Mouse (Mus musculus): ENCODE data around the gene Slc39a11. TPM values are rescaled to one million over a fixed set of nuclear protein-coding genes. Genes with fewer than 3 reads are reported as not detected.
A peak's percentile ranks its signal among the peaks of the same experiment; 100 is the strongest.

Gene Slc39a11
- polyA plus RNA-seq, 1 experiment from 2014 or later = 22.4 TPM

- no peak for TF ChIP-seq CTCF (IDR thresholded peaks at IDR 0.05)
- DNase-seq (ENCODE audit: low read depth, low spot score) = peak; percentile 79
- POLR2A ChIA-PET = interaction anchor here (0.6 kb wide), 1 partner anchor 187 kb away, joined by 6 read pairs; no protein-coding TSS in a partner anchor
- in situ Hi-C loops (cut with MboI; ENCODE audit: low pct_unique_long_range_greater_than_20kb) = no loop called here
- CTCF ChIA-PET = interaction anchor here (1.9 kb wide), 1 partner anchor 117 kb away, joined by 4 read pairs; no protein-coding TSS in a partner anchor
- no peaks in the 10 kb centered on the region for H3K27me3 ChIP-seq
- ATAC-seq = peak; percentile 42
Measured at GRCm38 (mm10) chr11:113610266-113610665, 39.6 kb downstream of the Slc39a11 start.

GRCm38 (mm10) chr11:113609581-113609980 is 40.3 kb downstream of the Slc39a11 start:
- POLR2A ChIA-PET = interaction anchor here (0.6 kb wide), 1 partner anchor 186 kb away, joined by 6 read pairs; no protein-coding TSS in a partner anchor
- ATAC-seq (no peak), DNase-seq (ENCODE audit: low read depth, low spot score) (no peak)
- no peak for TF ChIP-seq CTCF (IDR thresholded peaks at IDR 0.05)
- CTCF ChIA-PET = interaction anchor here (1.2 kb wide), 1 partner anchor 18 kb away, joined by 3 read pairs; no protein-coding TSS in a partner anchor
- in situ Hi-C loops (cut with MboI; ENCODE audit: low pct_unique_long_range_greater_than_20kb) = no loop called here
- H3K27me3 ChIP-seq = no peaks in the 10 kb centered on the region

GRCm38 (mm10) chr11:113607556-113607955 is 42.3 kb downstream of the Slc39a11 start:
- CTCF ChIA-PET = no interaction called here
- DNase-seq (ENCODE audit: low read depth, low spot score) = no peak
- H3K27me3 ChIP-seq = no peaks in the 10 kb centered on the region
- in situ Hi-C loops (cut with MboI; ENCODE audit: low pct_unique_long_range_greater_than_20kb) = no loop called here
- no peak for TF ChIP-seq CTCF (IDR thresholded peaks at IDR 0.05)
- POLR2A ChIA-PET = no interaction called here
- ATAC-seq = no peak

GRCm38 (mm10) chr11:113601616-113602343 is 48.1 kb downstream of the Slc39a11 start:
- CTCF ChIA-PET = interaction anchor here (1.2 kb wide), 1 partner anchor 55 kb away, joined by 3 read pairs; no protein-coding TSS in a partner anchor
- ATAC-seq (no peak), DNase-seq (ENCODE audit: low read depth, low spot score) (no peak)
- POLR2A ChIA-PET = interaction anchor here (0.7 kb wide), 1 partner anchor 18 kb away, joined by 4 read pairs; no protein-coding TSS in a partner anchor
- TF ChIP-seq CTCF (IDR thresholded peaks at IDR 0.05) = no peak
- no peaks in the 10 kb centered on the region for H3K27me3 ChIP-seq
- in situ Hi-C loops (cut with MboI; ENCODE audit: low pct_unique_long_range_greater_than_20kb) = no loop called here

GRCm38 (mm10) chr11:113600526-113601245 is 49.2 kb downstream of the Slc39a11 start:
- CTCF ChIA-PET = interaction anchor here (1.2 kb wide), 1 partner anchor 54 kb away, joined by 3 read pairs; no protein-coding TSS in a partner anchor
- DNase-seq (ENCODE audit: low read depth, low spot score) (no peak), ATAC-seq (no peak)
- in situ Hi-C loops (cut with MboI; ENCODE audit: low pct_unique_long_range_greater_than_20kb) = no loop called here
- TF ChIP-seq CTCF (IDR thresholded peaks at IDR 0.05) = no peak
- POLR2A ChIA-PET = no interaction called here
- H3K27me3 ChIP-seq = no peaks in the 10 kb centered on the region

GRCm38 (mm10) chr11:113597632-113598031 is 52.2 kb downstream of the Slc39a11 start:
- ChIA-PET POLR2A (no interaction called here), CTCF (no interaction called here)
- no peak for TF ChIP-seq CTCF (IDR thresholded peaks at IDR 0.05)
- in situ Hi-C loops (cut with MboI; ENCODE audit: low pct_unique_long_range_greater_than_20kb) = no loop called here
- DNase-seq (ENCODE audit: low read depth, low spot score) = no peak
- H3K27me3 ChIP-seq = no peaks in the 10 kb centered on the region
- ATAC-seq = no peak

- in situ Hi-C loops (cut with MboI; ENCODE audit: low pct_unique_long_range_greater_than_20kb) = no loop called here
- TF ChIP-seq CTCF (IDR thresholded peaks at IDR 0.05) = no peak
- DNase-seq (ENCODE audit: low read depth, low spot score) = no peak
- POLR2A ChIA-PET = no interaction called here
- H3K27me3 ChIP-seq = no peaks in the 10 kb centered on the region
- ATAC-seq = no peak
- CTCF ChIA-PET = no interaction called here
Measured at GRCm38 (mm10) chr11:113595144-113595543, 54.7 kb downstream of the Slc39a11 start.

DNA sequence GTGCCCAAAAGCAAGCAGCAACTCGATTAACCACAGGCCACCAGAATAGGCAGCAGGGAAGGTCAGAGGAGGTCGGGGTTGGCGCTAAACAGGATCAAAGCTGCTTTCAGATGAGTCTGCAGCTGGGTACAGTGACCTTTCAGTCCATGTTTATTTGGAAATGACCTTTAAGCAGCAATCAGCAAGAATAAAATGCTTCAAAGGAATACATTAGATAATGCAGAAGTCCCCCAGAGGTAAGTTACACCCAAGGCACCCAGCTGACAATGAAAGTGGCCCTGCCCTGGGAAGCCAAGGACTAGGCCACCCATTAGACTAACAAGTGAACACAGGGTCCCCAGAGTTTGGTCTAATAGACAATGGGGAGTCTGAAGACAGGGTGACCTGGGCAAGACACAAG is 60.9 kb downstream of the Slc39a11 start:
- no peaks in the 10 kb centered on the region for H3K27me3 ChIP-seq
- ChIA-PET POLR2A (no interaction called here), CTCF (no interaction called here)
- no peak for TF ChIP-seq CTCF (IDR thresholded peaks at IDR 0.05)
- in situ Hi-C loops (cut with MboI; ENCODE audit: low pct_unique_long_range_greater_than_20kb) = no loop called here
- no peak for DNase-seq (ENCODE audit: low read depth, low spot score)
- ATAC-seq = no peak

GRCm38 (mm10) chr11:113586423-113586822 is 63.5 kb downstream of the Slc39a11 start:
- TF ChIP-seq CTCF (IDR thresholded peaks at IDR 0.05) = no peak
- ChIA-PET POLR2A (no interaction called here), CTCF (no interaction called here)
- in situ Hi-C loops (cut with MboI; ENCODE audit: low pct_unique_long_range_greater_than_20kb) = no loop called here
- DNase-seq (ENCODE audit: low read depth, low spot score) = no peak
- H3K27me3 ChIP-seq = no peaks in the 10 kb centered on the region
- peak; percentile 28 for ATAC-seq

GRCm38 (mm10) chr11:113583879-113584661 is 65.8 kb downstream of the Slc39a11 start:
- no peak for ATAC-seq
- ChIA-PET POLR2A (interaction anchor here (0.6 kb wide), 1 partner anchor 18 kb away, joined by 4 read pairs; no protein-coding TSS in a partner anchor), CTCF (no interaction called here)
- H3K27me3 ChIP-seq = no peaks in the 10 kb centered on the region
- in situ Hi-C loops (cut with MboI; ENCODE audit: low pct_unique_long_range_greater_than_20kb) = no loop called here
- TF ChIP-seq CTCF (IDR thresholded peaks at IDR 0.05) = no peak
- DNase-seq (ENCODE audit: low read depth, low spot score) = no peak
